Mouse (Mus musculus) heart, adult 11 months (tissue): ENCODE measurements around the gene Sco2.

Experiments
- DNase-seq: peaks from one replicate; pipeline ENCODE4 v3.0.0; 2022

Gene Sco2

DNA sequence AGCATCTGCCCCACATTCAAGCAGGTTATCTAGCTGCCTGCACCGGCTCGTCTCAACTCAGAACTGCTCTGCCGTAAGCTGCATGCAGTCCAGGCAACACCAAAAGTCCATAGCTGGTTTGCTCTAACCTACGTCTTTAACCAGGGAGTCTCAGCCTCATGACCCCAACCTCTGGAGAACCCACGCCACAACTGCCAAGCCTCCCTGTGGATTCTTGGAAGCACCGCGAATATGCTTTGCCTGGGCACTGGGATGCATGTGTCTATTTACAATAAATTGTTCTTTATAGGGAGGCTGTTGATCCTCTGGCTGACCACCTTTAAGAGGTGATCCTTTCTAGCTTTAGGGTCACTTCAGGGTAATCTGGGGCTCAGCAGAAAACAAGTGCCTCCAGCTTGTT, 1.1 kb downstream of the Sco2 start:
- no peak for DNase-seq

- DNase-seq: peak; percentile 92
Measured at GRCm38 (mm10) chr15:89372068-89372467, 1.6 kb downstream of the Sco2 start.

DNA sequence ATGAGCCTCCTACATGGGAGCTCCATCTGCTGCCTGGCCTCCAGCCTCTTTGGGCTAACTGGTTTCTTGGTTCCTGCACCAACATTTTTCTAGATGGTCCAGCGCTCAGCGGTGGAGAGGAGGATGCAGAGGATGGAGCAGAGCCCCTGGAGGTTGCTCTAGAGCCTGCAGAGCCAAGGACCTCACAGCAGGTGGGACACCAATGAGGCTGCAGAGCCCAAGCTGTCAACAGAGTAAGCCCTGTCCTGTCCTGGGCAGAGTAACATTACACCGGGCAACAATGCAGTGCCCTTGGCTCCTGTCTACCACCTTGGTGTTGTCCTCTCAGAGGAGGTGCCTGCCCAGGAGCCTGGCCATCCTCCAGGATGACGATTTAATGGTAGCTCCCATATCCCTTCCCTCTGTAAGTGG, 8.5 kb downstream of the Sco2 start:
- no peak for DNase-seq

GRCm38 (mm10) chr15:89363051-89363450, 10.6 kb downstream of the Sco2 start:
- no peak for DNase-seq

DNA sequence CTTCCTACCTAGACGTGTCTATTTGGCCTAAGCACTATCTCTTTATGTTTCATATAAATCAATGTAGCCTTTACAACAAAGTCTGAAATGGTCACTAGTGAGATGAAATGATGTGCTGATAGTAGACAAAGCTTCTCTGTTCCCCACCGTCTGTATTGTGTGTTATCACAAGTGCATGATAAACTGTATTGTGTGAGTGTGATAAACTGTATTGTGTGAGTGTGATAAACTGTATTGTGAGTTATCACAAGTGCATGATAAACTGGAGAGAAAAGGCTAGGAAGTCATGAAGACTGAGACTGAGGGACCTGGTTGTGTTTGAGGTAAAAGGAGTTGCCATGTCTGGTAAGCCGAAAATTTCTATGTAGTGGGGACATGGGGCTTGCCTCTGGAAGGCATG, 14.9 kb downstream of the Sco2 start:
- DNase-seq: no peak

DNA sequence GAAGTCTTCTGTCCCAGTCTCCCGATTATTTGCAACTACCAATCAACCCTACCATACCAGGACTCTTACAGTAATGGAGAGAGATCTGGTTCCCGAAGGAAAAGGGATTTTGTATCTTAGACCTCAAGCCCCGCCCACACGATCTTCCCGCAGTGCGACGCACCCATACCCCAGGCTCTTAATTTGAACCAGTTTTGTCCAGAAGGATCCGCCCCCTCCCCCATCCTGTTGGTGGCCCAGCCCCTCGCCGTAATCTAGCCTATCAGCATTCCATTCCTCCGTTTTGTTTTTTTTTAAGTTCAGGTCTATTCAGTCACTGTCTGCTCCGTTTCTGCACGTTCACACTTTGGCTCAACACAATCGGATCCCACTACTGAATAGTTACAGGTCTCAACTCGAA, 17.3 kb downstream of the Sco2 start:
- peak; percentile 96 for DNase-seq

GRCm38 (mm10) chr15:89355241-89356187, 18.1 kb downstream of the Sco2 start, which contains the start of the genes Lmf2 and Ncaph2:
Gene Lmf2 (minus strand): TSS chr15:89355659.
Gene Ncaph2 (plus strand): TSS chr15:89355719.
- DNase-seq: peak; percentile 99

DNA sequence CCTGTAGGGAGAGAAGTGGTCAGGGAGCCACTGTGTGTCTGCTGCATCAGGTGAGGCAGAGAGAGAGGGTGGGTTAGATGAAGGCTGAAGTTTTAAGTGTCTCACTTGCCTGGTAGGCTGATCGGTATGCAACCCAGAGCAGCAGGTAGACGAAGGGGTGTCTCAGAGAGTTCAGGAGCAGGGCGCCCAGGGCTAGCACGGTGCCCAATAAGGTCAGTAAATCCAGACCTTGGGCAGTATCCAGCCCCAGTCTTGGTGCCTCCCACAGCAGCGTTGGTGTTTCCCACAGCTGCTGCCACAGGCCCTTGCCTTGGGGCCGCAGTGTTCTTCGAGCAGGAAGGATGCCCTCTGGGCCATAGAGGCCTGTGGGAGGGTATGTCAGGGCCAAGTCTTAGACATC, 19.2 kb downstream of the Sco2 start:
- peak; percentile 91 for DNase-seq

DNA sequence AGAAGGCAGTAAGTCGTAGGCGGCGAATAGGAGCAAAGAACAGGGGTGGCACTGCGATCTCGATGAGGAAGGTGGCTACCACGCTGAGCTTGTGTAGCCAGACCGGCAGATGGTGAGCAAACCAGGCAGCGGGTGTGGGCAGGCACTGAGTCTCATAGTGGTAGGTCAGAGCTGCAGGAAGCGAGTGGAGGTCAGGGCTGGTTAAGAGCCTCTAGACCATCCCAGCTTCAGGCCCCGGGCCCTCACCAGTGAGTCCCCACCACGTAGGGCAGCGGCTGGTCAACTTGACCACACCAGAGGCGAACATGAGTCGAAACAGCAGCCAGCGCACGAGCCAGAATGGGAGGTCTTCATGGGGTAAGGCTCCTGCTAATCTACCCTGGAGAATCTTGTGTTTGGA, 19.8 kb downstream of the Sco2 start:
- peak; percentile 92 for DNase-seq

DNA sequence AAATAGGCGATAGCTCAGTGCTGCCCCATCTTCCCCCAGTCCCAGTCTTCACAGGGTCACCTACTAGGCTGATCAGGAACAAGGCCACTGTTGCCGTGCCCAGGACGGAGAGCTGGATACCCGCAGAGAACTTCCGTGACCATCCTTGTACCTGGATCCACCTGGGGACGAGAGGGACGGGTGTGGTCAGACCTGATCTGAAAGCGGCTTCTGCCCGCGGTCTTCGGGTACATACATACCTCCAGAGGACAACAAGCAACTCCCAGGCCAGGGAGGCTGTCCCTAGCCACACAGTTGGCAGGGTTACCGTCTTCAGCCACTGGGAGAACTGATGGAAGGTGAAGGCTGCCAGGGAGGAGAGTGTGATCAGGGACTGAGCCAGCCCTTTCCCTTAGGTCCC, 20.9 kb downstream of the Sco2 start:
- peak; percentile 93 for DNase-seq

GRCm38 (mm10) chr15:89352054-89352453, 21.6 kb downstream of the Sco2 start:
- DNase-seq: peak; percentile 92

DNA sequence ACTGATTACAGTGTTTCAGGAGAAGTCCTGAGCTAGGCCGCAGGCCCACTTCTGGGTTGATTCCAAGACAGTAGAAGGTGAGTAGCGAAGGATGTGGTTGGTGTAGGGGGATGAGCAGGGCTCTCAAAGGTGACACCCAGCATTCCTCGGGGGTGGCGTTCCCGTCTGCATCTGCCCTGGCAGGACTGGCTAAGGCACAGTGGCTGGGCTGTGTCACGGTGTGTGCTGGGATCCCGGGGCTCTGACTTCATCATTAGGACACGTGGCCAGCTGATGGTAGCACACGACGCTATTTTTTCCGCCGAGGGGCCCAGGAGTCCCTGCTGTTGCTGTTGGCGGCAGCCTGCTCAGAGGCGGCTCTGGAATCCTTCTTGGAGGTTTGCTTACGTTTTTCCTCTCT, 22.3 kb downstream of the Sco2 start:
- DNase-seq: peak; percentile 92

- DNase-seq: peak; percentile 95
Measured at GRCm38 (mm10) chr15:89350447-89350846, 23.2 kb downstream of the Sco2 start.

DNA sequence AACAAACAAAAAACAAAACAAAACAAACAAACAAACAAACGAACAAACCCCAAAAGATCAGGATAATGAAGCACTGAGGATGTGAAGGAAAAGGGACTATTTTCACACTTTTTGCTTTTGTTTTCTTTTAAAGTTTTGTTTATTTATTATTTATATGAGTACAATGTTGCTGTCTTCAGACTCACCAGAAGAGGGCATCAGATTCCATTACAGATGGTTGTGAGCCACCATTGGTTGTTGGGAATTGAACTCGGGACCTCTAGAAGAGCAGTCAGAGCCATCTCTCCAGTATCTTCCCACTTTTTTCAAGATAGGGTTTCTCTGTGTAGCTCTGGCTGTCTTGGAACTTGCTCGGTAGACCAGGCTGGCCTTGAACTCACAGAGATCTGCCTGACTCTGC, 30.3 kb downstream of the Sco2 start:
- no peak for DNase-seq

DNA sequence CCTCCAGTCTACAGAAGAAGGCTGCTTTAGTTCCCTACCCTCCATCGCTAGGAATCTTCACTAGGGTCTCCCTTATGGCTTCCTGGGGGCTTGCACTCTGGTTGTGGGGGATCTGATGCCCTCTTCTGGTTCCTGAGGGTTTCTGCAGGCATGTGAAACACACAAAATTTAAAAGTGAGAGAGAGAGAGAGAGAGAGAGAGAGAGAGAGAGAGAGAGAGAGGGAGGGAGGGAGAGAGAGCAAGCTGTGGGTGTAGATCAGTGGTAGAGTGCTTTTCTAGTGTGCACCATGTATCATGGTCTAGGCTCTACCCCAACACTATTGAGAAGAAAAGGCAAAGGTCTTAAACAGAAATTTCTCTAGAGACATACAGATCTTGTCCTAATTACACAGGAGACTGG, 32.0 kb downstream of the Sco2 start:
- DNase-seq: no peak

DNA sequence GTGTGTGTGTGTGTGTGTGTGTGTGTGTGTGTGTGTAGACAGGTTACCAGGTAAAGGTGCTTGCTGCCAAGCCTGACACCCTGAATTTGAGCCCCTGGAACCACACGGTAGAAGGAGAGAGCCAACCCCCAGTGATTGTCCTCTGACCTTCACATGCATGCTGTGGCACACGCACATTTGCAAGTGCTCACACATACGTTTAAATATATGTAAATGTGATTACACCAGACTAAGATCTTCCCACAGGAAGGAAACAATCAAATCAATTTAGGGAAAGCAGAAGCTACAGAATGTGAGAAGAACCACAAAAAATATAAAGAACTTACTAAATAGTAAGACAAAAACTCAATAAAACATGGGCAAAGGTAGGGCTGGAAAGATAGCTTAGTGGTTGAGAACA, 33.5 kb downstream of the Sco2 start:
- DNase-seq: no peak

- no peak for DNase-seq
Measured at GRCm38 (mm10) chr15:89339696-89340095, 34.0 kb downstream of the Sco2 start.

DNA sequence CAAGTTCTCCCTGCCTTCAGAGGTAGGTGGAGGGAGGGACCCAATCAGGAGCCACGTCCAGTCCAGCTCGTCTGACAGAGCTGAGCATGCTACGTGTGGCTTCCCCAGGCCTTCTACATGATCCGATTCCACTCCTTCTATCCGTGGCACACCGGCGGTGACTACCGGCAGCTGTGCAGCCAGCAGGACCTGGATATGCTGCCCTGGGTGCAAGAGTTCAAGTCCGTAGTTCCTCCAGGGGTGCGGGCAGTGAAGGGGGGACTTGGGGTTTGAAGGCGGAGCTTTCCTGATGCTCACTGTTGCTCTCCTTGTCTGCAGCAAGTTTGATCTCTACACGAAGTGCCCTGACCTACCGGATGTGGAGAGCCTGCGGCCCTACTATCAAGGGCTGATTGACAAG, 37.2 kb downstream of the Sco2 start:
- DNase-seq: peak; percentile 84

- DNase-seq: peak; percentile 85
Measured at GRCm38 (mm10) chr15:89334774-89335537, 38.7 kb downstream of the Sco2 start.

DNA sequence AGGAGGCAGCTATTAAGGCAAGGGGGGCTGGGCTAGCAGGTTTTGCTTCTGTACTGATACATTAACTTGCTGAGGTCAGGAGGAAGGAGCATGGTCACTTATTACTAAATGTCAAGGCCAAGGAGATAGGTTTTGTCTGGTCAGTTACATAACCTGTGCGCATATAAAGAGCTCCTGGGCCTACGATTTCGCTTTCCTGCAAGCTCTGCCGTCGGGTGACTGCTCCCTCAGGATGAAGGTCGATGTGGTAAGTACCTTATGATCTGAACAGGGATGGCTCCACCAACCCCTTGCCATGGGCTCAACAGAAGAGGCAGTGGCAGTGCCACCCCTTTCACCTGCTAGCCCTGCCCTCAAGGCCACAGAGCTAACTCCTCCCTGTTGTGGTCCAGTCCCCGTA, 39.4 kb downstream of the Sco2 start, which contains the start of gene Miox:
Gene Miox, plus strand, starts transcription at position 128 of the 400 bp plus-strand sequence.
- peak; percentile 84 for DNase-seq

GRCm38 (mm10) chr15:89326441-89326840, 47.2 kb downstream of the Sco2 start:
- DNase-seq: peak; percentile 84

DNA sequence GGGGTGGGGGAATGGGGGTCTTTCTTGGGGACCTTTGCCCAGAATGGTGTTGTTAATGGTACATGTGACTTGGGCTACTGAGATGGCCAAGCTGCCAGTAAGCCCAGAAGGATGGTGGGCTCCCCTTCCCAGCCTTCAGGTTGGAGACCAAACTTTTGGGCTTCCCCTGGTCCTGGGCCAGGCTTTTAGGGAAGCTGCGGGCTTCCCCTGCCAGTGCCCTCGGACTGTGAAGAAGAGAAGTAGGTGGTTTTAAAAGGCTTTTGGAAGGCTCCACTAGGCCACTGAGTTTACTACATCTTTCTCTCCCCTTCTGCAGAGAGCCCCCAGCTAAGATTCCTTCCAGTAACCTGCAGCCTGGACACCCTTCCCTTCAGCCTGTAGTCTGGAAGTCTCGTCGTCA, 50.0 kb downstream of the Sco2 start:
- DNase-seq: no peak

DNA sequence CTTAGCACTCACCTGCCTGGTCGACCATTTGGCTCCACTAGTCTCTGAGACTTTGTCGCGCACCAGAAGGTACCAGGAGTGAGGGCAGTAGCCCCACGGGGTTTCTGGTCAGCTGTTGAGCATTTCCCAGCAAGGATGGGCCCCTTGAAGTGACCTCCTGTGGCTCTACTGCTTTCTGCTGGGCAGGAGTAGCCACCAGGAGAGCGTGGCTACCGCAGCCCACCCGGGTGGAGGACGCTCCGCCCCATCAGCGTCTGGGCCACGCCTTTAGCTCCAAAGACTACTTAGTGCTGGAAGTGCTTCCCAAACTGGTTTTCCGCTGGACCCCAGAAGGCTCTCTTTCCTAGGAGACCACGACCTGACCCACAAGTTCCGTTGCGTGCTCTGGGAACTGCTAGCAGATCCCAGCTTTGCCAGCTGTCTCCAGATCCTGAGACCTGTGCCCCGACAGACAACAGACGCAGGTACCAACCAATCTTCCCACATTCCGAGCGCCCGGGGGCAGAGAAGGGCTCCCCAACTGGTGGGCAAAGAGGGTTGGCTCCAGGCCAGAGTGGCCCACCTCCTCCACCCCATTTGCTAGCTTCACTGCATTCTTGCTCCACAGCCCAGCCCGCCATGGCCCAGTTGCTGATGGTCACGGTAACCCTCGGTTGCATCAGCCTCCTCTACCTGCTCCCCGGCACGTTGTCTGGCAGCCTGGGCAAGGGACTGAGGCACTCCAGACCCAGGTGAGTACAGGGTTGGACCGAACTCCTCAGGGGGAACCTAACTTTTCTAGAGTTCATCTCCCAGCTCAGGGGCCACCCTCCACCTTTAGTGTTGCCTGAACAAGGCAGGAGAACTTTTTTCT, 50.8 kb downstream of the Sco2 start, which contains the start of gene Adm2:
Gene Adm2, plus strand, starts transcription at position 51 of the 853 bp plus-strand sequence.
- peak; percentile 79 for DNase-seq
